Mouse (Mus musculus) spleen, adult 18-20 months (tissue): ENCODE data around the gene Mymx.

Experiments
- DNase-seq, 2 experiments: peaks; one replicate each; pipeline ENCODE4 v3.0.0; 2022; ENCODE audit warnings: mixed read lengths in 2 of 2

Mymx gene

GRCm38 (mm10) chr17:45567162-45567601 is 34.7 kb downstream of the Mymx start:
- DNase-seq, result no peak

DNA sequence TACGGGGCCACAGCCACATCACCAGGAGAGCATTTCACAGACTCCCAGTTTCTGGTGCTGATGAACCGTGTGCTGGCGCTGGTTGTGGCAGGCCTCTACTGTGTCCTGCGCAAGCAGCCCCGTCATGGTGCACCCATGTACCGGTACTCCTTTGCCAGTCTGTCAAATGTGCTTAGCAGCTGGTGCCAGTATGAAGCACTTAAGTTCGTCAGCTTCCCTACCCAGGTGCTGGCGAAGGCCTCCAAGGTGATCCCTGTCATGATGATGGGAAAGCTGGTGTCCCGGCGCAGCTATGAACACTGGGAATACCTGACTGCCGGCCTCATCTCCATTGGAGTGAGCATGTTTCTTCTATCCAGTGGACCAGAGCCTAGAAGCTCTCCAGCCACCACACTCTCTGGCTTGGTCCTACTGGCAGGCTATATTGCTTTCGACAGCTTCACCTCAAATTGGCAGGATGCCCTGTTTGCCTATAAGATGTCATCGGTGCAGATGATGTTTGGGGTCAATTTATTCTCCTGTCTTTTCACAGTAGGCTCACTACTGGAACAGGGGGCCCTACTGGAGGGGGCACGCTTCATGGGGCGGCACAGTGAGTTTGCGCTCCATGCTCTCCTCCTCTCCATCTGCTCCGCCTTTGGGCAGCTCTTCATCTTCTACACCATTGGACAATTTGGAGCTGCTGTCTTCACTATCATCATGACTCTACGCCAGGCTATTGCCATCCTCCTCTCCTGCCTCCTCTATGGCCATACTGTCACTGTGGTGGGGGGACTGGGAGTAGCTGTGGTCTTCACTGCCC is 35.3 kb downstream of the Mymx start:
- no peak for DNase-seq

DNA sequence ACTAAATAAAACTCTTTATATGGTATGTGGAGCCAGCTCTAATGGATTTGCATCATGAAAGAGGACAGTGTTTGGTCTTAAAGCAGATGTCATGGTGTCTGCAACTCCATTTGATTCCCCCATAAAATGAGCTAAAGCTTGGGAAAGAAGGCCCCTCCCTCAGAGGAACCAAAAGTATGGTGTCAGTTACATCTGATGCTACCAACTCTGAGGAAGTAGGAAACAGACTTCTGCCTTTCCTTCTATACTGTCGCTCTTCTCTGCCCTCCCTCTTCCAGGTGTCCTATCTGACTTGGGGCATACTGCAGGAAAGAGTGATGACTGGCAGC is 35.9 kb downstream of the Mymx start:
- DNase-seq, result no peak

- DNase-seq, result no peak
Measured at GRCm38 (mm10) chr17:45565103-45565502, 36.8 kb downstream of the Mymx start.

DNA sequence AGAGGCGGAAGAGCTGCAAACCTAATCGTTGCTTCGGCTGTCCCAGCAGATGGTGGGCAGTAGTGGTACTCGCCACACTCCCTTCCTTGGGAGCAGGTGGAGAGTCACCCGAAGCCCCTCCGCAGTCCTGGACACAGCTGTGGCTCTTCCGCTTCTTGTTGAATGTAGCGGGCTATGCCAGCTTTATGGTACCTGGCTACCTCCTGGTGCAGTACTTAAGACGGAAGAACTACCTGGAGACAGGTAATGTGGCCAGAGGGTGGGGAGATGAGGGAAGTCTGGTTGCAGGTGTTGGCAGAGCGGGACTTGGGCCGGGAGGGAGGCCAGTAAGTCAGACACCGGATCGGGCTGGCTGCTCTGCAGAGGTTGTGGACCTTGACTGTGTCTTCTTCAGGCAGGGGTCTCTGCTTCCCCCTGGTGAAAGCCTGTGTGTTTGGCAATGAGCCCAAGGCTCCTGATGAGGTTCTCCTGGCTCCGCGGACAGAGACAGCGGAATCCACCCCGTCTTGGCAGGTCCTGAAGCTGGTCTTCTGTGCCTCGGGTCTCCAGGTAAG is 37.3 kb downstream of the Mymx start:
- no peak for DNase-seq

DNA sequence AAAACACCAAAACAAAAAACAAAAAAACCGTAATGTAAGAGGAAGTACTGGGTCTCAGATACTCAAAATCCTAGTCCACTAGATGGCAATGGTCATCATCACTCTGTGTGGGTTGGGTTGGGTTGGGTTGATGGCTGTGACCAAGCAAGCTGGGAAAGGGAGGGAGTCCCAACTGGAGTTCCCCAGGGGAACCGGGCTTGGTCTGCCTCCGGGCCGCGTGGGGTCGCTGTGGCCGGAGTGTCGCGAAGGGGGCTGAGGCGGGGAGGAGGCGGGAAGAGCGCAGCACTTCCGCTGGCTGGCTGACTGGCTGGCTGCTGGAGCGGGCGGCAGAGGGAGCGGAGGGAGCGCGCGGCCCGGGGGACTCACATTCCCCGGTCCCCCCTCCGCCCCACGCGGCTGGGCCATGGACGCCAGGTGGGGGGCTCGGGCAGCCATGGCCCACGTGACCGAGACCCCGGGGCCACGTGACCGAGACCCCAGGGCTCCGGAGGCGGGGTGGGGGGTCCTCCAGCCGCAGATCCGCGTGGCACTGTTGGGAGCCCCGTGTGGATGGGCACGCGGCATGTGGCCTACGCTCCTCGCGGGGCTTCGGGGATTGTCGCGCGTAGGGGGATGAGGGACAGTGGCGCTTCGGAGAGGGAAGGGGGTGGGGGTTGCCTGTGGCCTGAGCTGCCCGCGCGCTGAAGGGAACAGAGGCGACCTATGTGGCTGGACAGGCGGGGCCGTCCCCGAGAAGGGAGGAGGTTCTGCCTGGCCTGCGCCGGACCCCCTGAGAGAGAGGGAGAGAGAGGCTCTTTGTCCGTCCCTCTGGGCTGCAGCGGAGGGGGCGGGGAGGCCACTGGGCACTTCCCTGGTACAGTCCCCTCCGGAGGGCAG is 38.0 kb downstream of the Mymx start, which contains the start of gene Slc35b2:
Gene Slc35b2 (plus strand): TSS at position 220 of the 876 bp plus-strand sequence.
- peak; percentile 82 to 86 for DNase-seq

DNA sequence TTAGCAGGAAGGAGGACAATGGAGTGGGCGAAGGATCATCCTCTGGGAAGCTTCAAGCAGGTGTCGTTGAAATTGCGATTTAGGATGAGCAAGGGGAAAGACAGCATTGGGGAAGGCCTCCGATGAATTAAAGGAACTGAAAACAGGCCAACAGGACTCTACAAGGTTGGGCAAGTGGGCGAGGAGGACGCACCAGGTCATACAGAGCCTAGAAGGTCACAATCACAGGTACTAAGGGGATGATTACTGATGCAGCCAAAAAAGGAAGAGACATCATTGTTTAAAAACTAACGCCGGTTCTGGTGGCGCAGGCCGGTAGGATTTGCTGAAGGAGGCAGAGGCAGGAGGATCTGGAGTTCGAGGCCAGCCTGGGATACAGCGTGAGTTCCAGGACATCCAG is 38.7 kb downstream of the Mymx start:
- DNase-seq, result peak in 1 of 2 experiments; percentile 27

- no peak for DNase-seq
Measured at GRCm38 (mm10) chr17:45559732-45560525, 42.0 kb downstream of the Mymx start.

- DNase-seq, result peak; percentile 53 to 56
Measured at GRCm38 (mm10) chr17:45557998-45558862, 43.7 kb downstream of the Mymx start.

DNA sequence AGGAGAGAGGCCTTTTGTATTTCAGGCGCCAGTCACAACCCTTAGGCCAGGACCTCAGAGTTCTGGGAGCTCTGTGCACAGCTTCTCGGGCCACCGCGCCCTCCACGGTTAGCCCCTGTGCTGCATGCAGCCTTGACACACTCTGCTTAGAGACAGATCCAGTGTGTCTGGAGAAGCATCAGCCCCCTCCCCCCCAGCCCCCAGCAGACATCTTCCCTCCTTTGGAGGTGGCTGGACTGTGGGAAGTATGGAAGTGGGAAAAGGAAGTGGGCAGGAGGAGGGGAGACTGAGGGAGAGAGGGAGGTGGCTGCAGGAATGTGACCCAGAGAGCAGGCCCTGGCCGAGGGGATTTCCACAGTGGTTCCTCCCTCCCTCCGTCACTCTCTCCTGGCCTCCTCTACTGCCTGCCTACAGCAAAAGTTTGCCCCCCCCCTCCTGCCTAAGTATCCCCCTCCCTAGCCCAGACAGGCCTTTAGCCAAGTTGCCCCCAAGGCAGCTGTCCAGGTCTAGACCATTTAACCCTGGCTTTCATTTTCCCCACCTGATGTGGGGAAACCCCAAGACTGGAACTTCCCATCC is 44.6 kb downstream of the Mymx start:
- DNase-seq, result peak; percentile 41 to 48

- peak in 1 of 2 experiments; percentile 42 for DNase-seq
Measured at GRCm38 (mm10) chr17:45556514-45557245, 45.2 kb downstream of the Mymx start.

DNA sequence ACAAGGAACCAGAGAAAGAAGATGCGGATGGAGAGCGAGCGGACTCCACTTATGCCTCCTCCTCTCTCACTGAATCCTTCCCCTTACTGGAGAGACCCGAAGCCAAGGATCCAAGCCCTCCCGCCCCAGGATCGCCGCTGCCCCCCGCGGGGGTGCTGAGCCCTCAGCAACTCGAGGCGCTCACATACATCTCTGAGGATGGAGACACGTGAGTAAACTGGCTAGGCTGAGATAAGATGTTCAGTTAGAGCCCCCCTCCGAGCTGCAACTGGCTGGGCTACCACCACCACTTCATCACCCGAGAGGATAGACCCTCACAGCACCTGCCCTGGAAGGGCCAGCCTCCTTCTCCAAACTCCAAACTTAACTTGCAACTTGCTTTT is 45.8 kb downstream of the Mymx start:
- no peak for DNase-seq

- peak; percentile 99 to 100 for DNase-seq
Measured at GRCm38 (mm10) chr17:45555452-45556106, 46.3 kb downstream of the Mymx start, which contains the start of gene Nfkbie. Gene Nfkbie (plus strand): TSS chr17:45555703.

GRCm38 (mm10) chr17:45554420-45554819 is 47.5 kb downstream of the Mymx start:
- DNase-seq, result no peak

DNA sequence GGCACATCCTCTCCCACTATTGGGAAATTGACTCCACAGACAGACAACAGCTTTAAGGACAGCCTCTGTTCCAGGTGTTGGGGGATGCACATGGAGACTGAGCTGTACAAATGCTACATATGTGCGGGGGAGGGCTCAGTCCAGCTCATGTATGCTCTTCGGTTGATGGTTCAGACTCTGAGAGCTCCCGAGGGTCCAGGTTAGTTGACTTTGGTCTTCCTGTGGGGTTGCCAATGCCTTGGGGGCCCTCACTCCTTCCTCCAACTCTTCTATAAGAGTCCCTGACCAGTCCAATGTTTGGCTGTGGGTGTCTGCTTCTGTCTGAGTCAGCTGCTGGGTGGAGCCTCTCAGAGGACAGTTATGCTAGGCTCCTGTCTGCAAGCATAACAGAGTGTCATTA is 48.8 kb downstream of the Mymx start:
- DNase-seq, result no peak

- DNase-seq, result peak; percentile 62 to 79
Measured at GRCm38 (mm10) chr17:45551816-45552451, 50.0 kb downstream of the Mymx start.

DNA sequence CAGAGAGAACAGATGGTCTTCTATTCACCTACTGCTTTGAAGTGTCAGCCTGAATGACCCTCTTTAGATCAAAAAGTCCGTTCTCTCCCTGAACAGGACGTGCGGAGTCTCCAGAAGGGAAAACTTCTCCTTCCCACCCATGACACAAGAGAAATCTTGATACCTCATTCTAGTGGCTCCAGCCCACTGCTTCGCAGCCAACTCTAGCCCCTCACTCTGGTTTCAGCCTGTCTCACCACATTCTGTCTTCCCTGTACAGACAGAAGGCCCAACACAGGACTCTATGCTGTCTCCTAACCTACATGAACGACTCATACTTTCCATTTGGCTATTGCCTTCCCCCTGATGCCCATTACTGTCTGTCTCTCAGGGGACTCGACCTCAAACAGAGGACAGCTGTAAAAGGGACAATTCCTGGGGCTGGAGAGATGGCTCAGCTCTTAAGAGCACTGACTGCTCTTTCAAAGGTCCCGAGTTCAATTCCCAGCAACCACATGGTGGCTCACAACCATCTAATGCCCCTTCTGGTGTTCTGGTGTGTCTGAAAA is 50.6 kb downstream of the Mymx start:
- no peak for DNase-seq
